Mouse (Mus musculus): Measurements from ENCODE around the gene Itgad.

The Itgad gene

DNA sequence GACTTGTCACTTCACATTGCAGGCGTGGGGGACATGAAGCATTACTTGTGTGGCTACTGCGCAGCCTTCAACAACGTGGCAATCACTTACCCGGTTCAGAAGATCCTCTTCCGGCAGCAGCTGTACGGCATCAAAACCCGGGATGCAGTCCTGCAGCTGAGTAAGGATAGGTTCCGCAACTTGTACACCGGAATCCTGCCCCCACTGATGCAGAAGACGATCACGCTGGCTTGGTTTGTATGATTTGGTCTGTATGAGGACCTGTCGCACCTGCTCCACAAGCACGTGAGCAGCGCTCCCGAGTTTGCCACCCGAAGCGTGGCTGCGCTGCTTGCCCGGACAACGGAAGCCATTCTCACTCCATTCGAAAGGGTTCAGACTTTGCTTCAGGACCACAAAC lies at the start of gene Itgad:
TSS of gene Itgad (plus strand) at position 301 of the 400 bp plus-strand sequence.
- 95% methylated on average over 21 of the region's 21 CpGs for WGBS

- WGBS = 39% methylated on average over 4 of the region's 4 CpGs
These were observed 48.9 kb upstream of the Itgad start for GRCm38 (mm10) chr7:128105246-128105645.

DNA sequence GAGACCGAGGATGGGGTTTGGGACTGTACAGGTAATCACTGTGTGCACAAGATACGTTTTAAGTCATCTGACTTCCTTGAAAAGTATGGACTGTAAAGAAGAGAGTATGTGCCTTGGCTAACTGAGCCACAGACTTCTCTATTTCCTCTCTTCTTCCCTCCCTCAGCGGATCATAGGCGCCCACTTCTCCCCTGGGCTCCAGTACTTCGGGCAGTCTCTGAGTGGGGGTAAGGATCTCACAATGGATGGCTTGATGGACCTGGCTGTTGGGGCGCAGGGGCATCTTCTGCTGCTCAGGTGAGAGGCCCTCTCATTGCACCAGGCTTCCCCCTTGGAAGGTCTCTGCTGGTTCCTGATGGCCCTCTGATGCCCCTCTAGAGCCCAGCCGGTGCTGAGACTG lies 46.7 kb upstream of the Itgad start:
- 88% methylated on average over 7 of the region's 7 CpGs for WGBS

- WGBS = 73% methylated on average over 2 of the region's 2 CpGs
These were observed 43.9 kb upstream of the Itgad start for GRCm38 (mm10) chr7:128110314-128110713.

DNA sequence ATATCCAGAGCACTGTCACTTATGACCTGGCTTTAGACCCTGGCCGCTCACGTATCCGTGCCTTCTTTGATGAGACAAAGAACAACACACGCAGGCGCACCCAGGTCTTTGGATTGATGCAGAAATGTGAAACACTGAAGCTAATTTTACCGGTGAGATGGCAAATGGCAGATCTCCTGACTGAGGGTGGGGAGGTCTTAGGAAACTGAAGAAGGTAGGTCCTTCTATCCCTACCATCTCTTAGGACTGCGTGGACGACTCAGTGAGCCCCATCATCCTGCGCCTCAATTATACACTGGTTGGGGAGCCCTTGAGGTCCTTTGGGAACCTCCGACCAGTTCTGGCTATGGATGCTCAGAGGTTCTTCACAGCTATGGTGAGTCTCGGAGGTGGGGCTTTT lies 42.0 kb upstream of the Itgad start:
- 94% methylated on average over 11 of the region's 11 CpGs for WGBS

DNA sequence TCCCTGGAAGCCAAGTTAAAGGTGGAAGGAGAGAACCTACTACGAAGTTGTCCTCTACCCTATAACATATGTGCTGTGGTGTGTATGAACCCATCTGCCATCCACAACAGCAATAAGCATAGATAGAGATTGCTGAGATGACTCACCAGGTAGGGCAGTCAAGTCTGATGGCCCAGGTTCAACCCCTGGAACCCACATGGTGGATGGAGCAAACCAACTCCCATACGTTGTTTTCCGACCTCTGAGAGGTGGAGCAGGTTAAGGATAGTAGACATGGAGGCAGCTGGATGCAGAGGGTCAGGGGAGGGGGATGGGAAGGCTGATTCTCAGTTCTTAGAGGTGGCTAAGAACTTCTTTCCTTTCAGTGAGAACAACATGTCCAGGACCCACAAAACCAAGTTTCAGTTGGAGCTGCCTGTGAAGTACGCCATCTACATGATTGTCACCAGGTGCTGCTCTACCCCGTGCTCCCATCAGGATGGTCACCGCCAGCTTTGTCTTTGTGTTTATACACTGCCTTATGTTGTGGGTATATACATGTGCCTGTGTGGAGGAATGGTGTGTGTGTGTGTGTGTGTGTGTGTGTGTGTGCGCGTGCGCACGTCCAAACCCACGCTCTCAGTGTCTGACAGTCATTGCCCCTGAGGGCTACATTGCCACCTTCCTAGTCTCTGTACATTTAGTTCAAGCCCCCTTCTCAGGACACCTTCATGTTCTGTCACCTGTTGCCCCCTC lies 39.6 kb upstream of the Itgad start:
- 94% methylated on average over 11 of the region's 11 CpGs for WGBS

DNA sequence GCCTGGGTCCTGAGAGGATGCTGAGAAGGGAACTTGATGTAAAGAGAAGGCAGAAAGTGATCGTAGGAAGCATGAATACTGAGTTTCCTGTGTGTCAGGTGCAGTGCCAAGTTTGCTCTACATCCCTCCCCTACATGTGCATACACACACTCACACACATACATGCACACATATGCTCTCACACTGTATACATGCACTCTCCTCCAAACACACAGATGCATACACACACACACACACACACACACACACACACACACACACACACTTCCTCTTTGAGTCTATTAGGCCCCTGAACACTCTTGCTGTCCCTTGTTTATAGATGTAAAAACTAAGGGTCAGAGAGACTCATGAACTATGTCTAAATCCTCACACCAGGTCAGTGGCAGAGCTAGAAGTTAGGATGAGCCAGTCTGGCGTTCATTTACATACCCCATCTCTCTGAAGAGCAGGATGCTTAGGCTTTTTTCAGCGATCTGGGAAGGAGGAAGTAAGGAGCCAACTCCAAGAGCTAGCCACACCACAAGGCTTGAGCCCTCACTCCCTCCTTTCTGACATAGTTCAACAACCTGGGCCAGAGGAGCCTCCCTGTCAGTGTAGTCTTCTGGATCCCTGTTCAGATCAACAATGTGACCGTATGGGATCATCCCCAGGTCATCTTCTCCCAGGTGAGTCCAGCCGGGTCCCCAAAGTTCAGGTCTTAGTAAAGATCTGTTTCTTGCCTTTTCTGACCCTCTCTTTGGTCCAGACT lies 38.8 kb upstream of the Itgad start:
- WGBS = 79% methylated on average over 5 of the region's 5 CpGs

DNA sequence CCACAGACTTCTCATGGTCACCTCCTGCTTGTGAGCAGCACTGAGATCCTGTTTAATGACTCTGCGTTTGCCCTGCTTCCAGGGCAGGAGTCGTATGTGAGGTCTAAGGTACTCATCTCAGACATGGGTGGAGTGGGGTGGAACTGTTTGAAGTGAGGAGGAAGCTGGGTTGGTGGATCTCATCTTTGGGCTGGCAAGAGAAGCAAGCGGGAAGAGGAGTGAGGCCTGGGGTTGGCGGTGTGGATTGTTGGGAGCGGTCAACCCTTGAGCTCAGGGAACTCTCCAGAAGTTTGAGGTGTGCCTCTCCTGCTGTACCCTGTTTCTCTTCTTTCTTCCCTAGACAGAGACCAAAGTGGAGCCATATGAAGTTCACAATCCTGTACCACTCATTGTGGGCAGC lies 37.8 kb upstream of the Itgad start:
- 98% methylated on average over 5 of the region's 5 CpGs for WGBS

DNA sequence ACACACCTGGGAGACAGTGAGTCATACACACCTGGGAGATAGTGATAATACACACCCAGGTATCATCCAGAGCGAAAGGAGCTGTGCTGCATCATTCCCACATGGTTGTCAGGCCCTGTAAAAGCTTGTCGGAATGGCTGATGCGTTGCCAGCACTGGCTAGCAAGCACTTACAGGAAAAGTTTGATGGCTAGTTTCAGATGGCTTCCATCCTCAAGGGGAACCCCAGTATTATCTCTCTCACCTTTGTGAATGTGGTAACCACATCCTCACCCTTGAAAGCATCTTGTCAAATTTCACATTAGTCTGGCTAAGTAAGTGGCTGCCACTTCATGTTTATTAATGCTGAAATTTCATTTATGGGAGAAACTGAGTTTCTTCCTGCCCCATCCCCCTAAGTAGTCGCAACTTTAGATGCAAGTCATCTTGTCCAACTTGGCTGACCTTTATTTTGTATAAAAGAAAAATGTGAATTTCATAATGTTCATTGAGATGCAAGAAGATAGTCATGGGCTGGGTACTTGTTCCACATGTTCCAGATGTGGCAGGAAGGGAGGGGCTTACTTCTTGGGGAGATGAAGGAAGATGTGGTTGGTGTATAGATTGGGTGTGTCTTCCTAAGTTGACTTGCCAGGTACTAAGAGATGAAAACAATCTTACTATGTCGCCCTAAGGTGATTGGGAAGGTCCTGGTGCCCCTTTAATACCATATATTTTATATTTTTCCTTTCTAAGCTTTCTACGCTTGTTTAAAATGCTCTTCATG lies 34.3 kb upstream of the Itgad start:
- 89% methylated on average over 6 of the region's 6 CpGs for WGBS

- WGBS = 87% methylated on average over 8 of the region's 8 CpGs
These were observed 25.1 kb upstream of the Itgad start, which contains the start of gene Itgax for GRCm38 (mm10) chr7:128128741-128129720. Itgax (plus strand) TSS chr7:128129547.

DNA sequence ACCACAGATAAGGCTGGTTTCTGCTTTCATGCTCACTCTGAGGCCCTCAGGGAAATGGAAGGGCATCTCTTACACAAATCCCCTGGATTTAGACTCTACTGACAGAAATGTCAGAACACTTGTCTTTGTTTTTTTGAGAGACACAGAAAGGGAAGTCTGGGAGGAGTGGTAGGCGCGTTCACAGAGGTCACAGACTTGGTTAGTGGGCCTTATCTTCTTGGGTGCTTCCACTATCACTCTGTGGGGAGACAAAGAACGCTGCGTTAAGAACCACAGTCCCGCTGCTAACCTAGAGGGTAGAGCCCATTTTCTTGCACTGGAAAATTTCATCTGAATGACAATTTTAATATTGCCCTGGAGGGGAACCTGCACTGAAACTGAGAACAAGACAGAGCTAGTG lies 22.0 kb upstream of the Itgad start:
- WGBS = 94% methylated on average over 5 of the region's 5 CpGs

DNA sequence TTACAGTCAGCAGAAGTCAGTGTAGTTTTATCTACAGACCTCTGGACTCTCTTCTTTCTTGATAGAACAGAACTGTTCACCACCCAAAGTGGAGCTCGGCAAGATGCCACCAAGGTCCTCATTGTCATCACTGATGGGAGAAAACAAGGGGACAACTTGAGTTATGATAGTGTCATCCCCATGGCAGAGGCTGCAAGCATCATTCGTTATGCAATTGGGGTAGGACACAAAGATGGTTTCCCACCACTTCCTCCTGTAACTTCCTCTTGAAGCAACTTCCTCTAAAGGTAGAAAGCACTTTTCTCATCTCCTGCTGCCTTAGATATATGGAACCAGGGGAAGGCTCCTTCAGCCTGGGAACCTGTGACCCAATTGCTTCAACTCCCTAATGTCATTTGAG lies 20.6 kb upstream of the Itgad start:
- WGBS = 81% methylated on average over 2 of the region's 2 CpGs

DNA sequence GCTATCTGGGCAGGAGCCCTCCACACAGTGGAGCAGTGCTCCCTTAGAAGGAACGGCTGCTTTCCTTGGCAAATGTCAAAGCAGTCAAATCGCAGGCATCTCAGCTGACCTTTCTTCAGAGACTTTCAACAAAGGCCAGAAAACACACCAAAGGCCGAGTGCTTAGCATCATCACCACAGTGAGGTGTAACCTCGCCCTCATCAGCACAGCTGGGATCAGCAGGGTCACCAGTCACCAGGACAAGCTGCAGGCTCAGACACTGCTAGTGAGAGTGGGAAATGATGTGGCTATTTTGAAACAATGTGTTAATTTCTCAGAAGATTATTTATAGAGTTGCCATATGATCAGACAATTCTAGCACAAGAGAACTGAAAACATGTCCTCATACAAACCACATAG lies 17.2 kb upstream of the Itgad start:
- WGBS = 66% methylated on average over 4 of the region's 4 CpGs

- WGBS = 82% methylated on average over 6 of the region's 6 CpGs
These were observed 14.6 kb upstream of the Itgad start for GRCm38 (mm10) chr7:128139611-128140010.

- 85% methylated on average over 8 of the region's 8 CpGs for WGBS
These were observed 3.2 kb upstream of the Itgad start for GRCm38 (mm10) chr7:128150970-128151369.

GRCm38 (mm10) chr7:128154924-128155323 lies 748 bp downstream of the Itgad start:
- WGBS = 74% methylated on average over 10 of the region's 10 CpGs

GRCm38 (mm10) chr7:128158688-128159354 lies 4.6 kb downstream of the Itgad start:
- WGBS = 85% methylated on average over 8 of the region's 8 CpGs

- 67% methylated on average over 4 of the region's 4 CpGs for WGBS
These were observed 9.8 kb downstream of the Itgad start for GRCm38 (mm10) chr7:128164001-128164400.

DNA sequence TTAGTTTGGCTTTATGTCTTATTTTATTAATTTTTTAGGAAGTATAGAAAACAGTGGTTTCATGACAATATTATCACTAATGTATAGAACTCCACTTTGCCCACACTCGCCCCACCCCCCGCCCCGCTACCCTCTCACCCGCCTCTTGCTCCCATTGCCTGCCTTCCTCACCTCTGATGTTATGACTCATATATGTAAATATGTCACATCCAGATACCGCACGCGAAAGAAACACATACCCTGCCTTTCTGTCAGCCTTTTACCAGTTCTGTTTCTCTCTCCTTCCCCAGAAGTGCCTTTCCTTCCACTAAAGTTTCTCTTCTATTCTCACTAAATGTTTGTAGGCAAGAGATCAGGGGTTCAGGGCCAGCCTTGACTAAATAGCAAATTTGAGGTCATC lies 12.2 kb downstream of the Itgad start:
- WGBS = 89% methylated on average over 7 of the region's 7 CpGs

GRCm38 (mm10) chr7:128169996-128170395 lies 15.8 kb downstream of the Itgad start:
- 80% methylated on average over 3 of the region's 3 CpGs for WGBS

- WGBS = 23% methylated on average over 2 of the region's 2 CpGs
These were observed 24.2 kb downstream of the Itgad start for GRCm38 (mm10) chr7:128178385-128178784.
